Comparison of ENCODE assay signal across 29 mouse cellular contexts in genomic region chr16:84864656-84865055, GRCm38 (mm10). TPM values are rescaled to one million over a fixed set of nuclear protein-coding genes. Genes with fewer than 3 reads are reported as not detected.
DNase-seq lines count a peak whose midpoint lies in the region; ATAC-seq and TF ChIP-seq lines count a peak whose summit lies in the region.
"Had no signal": no experiment of that assay in that cellular context is flagged by ENCODE, and none has a peak within 500 bp of the region (broad histone marks: within the 10 kb centered on the region; RNA-seq: fewer than 3 reads in every experiment).

No protein-coding gene starts in this region.

- no peak for TF ChIP-seq EP300 in MEL (IDR thresholded peaks at IDR 0.05; ENCODE audit: low read depth in 1 of 2, low read length in 2 of 2)

- no peak overlapping the region for H3K4me2 ChIP-seq in myocyte (ENCODE audit: low read depth)
- no peak overlapping the region for H3K4me2 ChIP-seq in forebrain, embryonic 13.5 days
- H3K4me2 ChIP-seq: embryonic facial prominence, embryonic 13.5 days; forebrain, embryonic 12.5 days; heart, embryonic 13.5 days; hindbrain, embryonic 14.5 days had no signal

- ATAC-seq in frontal cortex, adult (ENCODE audit: low TSS enrichment) = peak; percentile 38
- ATAC-seq in forebrain, embryonic 13.5 days = no peak
- ATAC-seq: forebrain, embryonic 16.5 days; hindbrain, postnatal 0 days; intestine, postnatal 0 days had no signal

- no peaks in the 10 kb centered on the region for H3K79me2 ChIP-seq in MEL (ENCODE audit: control insufficient read depth, insufficient read depth, low read length, poor library complexity)
- no peaks in the 10 kb centered on the region for H3K79me2 ChIP-seq in myocyte (ENCODE audit: control insufficient read depth, insufficient read depth)

- WGBS in forebrain, embryonic 13.5 days = 91% methylated on average over 8 of the region's 8 CpGs

- H3K27ac ChIP-seq in MEL (ENCODE audit: control insufficient read depth, low read depth, low read length) = no peak overlapping the region
- H3K27ac ChIP-seq in forebrain, embryonic 13.5 days = no peak overlapping the region
- H3K27ac ChIP-seq: embryonic facial prominence, embryonic 10.5 days; embryonic facial prominence, embryonic 13.5 days; forebrain, embryonic 12.5 days; heart, adult 2 months; heart, embryonic 10.5 days; heart, embryonic 13.5 days; hindbrain, embryonic 14.5 days; hindbrain, postnatal 0 days had no signal

- H3K36me3 ChIP-seq in MEL (ENCODE audit: control insufficient read depth in 1 of 2, insufficient read depth in 2 of 2, low read length in 2 of 2) = peaks cover 2 to 3% of the 10 kb centered on the region in 2 experiments; a peak in 3 of 4 replicates
- peaks cover 6% of the 10 kb centered on the region for H3K36me3 ChIP-seq in myocyte (ENCODE audit: control insufficient read depth, insufficient read depth)
- H3K36me3 ChIP-seq in forebrain, embryonic 13.5 days (ENCODE audit: poor library complexity, severe bottlenecking) = peaks cover 37% of the 10 kb centered on the region

- H3K27me3 ChIP-seq in MEL (ENCODE audit: control insufficient read depth in 1 of 2, insufficient read depth in 2 of 2, low read length in 2 of 2) (no peaks in the 10 kb centered on the region), myocyte (ENCODE audit: control insufficient read depth, insufficient read depth, insufficient read length) (no peaks in the 10 kb centered on the region)
- H3K27me3 ChIP-seq in forebrain, embryonic 13.5 days = no peaks in the 10 kb centered on the region
- H3K27me3 ChIP-seq: embryonic facial prominence, embryonic 13.5 days; forebrain, embryonic 12.5 days; heart, embryonic 13.5 days had no signal

- TF ChIP-seq POLR2A in MEL (IDR thresholded peaks at IDR 0.05; ENCODE audit: control insufficient read depth in 1 of 2, insufficient read depth in 1 of 2, low read depth in 1 of 2, low read length in 2 of 2, poor library complexity in 1 of 2) (no peak), myocyte (IDR thresholded peaks at IDR 0.05; ENCODE audit: insufficient read length, low read depth) (no peak)

- DNase-seq in frontal cortex, postnatal 25 days (ENCODE audit: low spot score in 2 of 2) = no peak
- DNase-seq in MEL (ENCODE audit: low read depth, low spot score) = peak; percentile 22
- DNase-seq in layer of hippocampus, adult 11-12 months (ENCODE audit: low spot score) = no peak
- DNase-seq: adrenal gland, adult 2 months; adrenal gland, postnatal 14 days; cerebellum, adult 11-12 months; cerebellum, adult 8-10 months; cerebellum, postnatal 10 days; cerebellum, postnatal 36 days; embryo, embryonic 11 days; gastrocnemius, postnatal 10 days; gastrocnemius, postnatal 36 days; heart, adult 2 months; heart, postnatal 14 days; heart, postnatal 4 days had no signal

- H3K4me1 ChIP-seq in MEL (ENCODE audit: control insufficient read depth in 1 of 2, insufficient read depth in 2 of 2, low read length in 2 of 2) = no peaks in the 10 kb centered on the region
- H3K4me1 ChIP-seq in forebrain, embryonic 13.5 days = no peaks in the 10 kb centered on the region
- H3K4me1 ChIP-seq: embryonic facial prominence, embryonic 10.5 days; embryonic facial prominence, embryonic 13.5 days; forebrain, embryonic 12.5 days; heart, embryonic 10.5 days; heart, embryonic 13.5 days had no signal

- no peak for TF ChIP-seq CTCF in MEL (IDR thresholded peaks at IDR 0.05 in 2 of 3, conservative IDR thresholded peaks at IDR 0.05 in 1 of 3; ENCODE audit: control insufficient read depth in 1 of 3, insufficient read depth in 1 of 3, low read depth in 2 of 3, low read length in 3 of 3, poor library complexity in 1 of 3, severe bottlenecking in 1 of 3)

- no peak overlapping the region for H3ac ChIP-seq in myocyte (ENCODE audit: control insufficient read depth, insufficient read length)

- no peak for TF ChIP-seq RAD21 in MEL (IDR thresholded peaks at IDR 0.05; ENCODE audit: low read depth, low read length)

- H3K4me3 ChIP-seq in MEL (ENCODE audit: control insufficient read depth in 1 of 2, insufficient read depth in 1 of 2, low read depth in 2 of 2, low read length in 2 of 2) = no peak overlapping the region
- no peak overlapping the region for H3K4me3 ChIP-seq in myocyte
- no peak overlapping the region for H3K4me3 ChIP-seq in forebrain, embryonic 13.5 days
- H3K4me3 ChIP-seq: embryonic facial prominence, embryonic 10.5 days; embryonic facial prominence, embryonic 13.5 days; erythroblast, embryonic 14.5 days; forebrain, embryonic 12.5 days; heart, adult 2 months; heart, embryonic 10.5 days; heart, embryonic 13.5 days had no signal

- H3K9me3 ChIP-seq in MEL (replicated peaks; ENCODE audit: insufficient read depth, low read length) = no peaks in the 10 kb centered on the region
- no peaks in the 10 kb centered on the region for H3K9me3 ChIP-seq in forebrain, embryonic 13.5 days (replicated peaks)
- H3K9me3 ChIP-seq: embryonic facial prominence, embryonic 10.5 days; embryonic facial prominence, embryonic 13.5 days; forebrain, embryonic 12.5 days; G1E; heart, embryonic 10.5 days; heart, embryonic 13.5 days had no signal

- no peak overlapping the region for H3K9ac ChIP-seq in MEL (ENCODE audit: control insufficient read depth, low read depth, low read length, poor library complexity, severe bottlenecking)
- no peak overlapping the region for H3K9ac ChIP-seq in forebrain, embryonic 13.5 days
- H3K9ac ChIP-seq: embryonic facial prominence, embryonic 13.5 days; forebrain, embryonic 12.5 days; heart, embryonic 13.5 days; hindbrain, embryonic 14.5 days had no signal

TF ChIP-seq in MEL, 35 proteins besides CTCF, POLR2A, EP300 and RAD21:
- TF ChIP-seq ZC3H11A (IDR thresholded peaks at IDR 0.05; ENCODE audit: low read depth, low read length) = no peak
- no peak for TF ChIP-seq SMC3 (IDR thresholded peaks at IDR 0.05; ENCODE audit: low read depth, low read length)
- TF ChIP-seq USF1 (IDR thresholded peaks at IDR 0.05; ENCODE audit: low read depth, low read length) = peak; percentile 79
- no peak for TF ChIP-seq NELFE (IDR thresholded peaks at IDR 0.05; ENCODE audit: low read depth, low read length)
- TF ChIP-seq MEF2A (IDR thresholded peaks at IDR 0.05; ENCODE audit: extremely low read depth, insufficient replicate concordance, low read depth, low read length, poor library complexity, severe bottlenecking) = no peak
- no peak for TF ChIP-seq KAT2A (conservative IDR thresholded peaks at IDR 0.05; ENCODE audit: low read depth, low read length)
- no peak for TF ChIP-seq POLR2AphosphoS2 (IDR thresholded peaks at IDR 0.05; ENCODE audit: low read length)
- no peak for TF ChIP-seq NRF1 (IDR thresholded peaks at IDR 0.05; ENCODE audit: insufficient read depth, low read depth, low read length, poor library complexity, severe bottlenecking)
- peak; percentile 26; the same call in 1 of the 2 replicates for TF ChIP-seq GATA1 (IDR thresholded peaks at IDR 0.05; ENCODE audit: low read depth, low read length)
- TF ChIP-seq CHD2 (IDR thresholded peaks at IDR 0.05; ENCODE audit: low read length) = no peak
- TF ChIP-seq CHD1 (IDR thresholded peaks at IDR 0.05; ENCODE audit: low read depth, low read length) = no peak
- no peak for TF ChIP-seq ELF1 (IDR thresholded peaks at IDR 0.05; ENCODE audit: low read depth, low read length)
- no peak for TF ChIP-seq MAFK (IDR thresholded peaks at IDR 0.05; ENCODE audit: borderline replicate concordance, low read depth, low read length)

TF ChIP-seq in myocyte, 11 proteins besides CTCF, POLR2A, EP300 and RAD21:
- TF ChIP-seq USF1 (IDR thresholded peaks at IDR 0.05; ENCODE audit: low read depth) = peak; percentile 31
- no peak for TF ChIP-seq MYOG (IDR thresholded peaks at IDR 0.05; ENCODE audit: control insufficient read depth in 1 of 3, insufficient read depth in 1 of 3, insufficient read length in 2 of 3, low read depth in 2 of 3)

RNA-seq across cellular contexts. Expression of gene Atp5j, which starts 29.2 kb away (rescaled TPM):
- 178 and 191 TPM in 2 replicates for total RNA-seq in MEL (2012; rRNA removed)
- polyA plus RNA-seq in MEL (2012; ENCODE audit: insufficient read depth in 1 of 2, insufficient read length in 2 of 2, low read depth in 1 of 2, low replicate concordance in 2 of 2, missing spikeins in 1 of 2) = 100 to 1,000 TPM in 1 of 2 experiments, not detected in 1; 240 TPM
- polyA plus RNA-seq in myocyte (2012; fragmentation: generic; extraction: Trizol) = 361 TPM
- polyA plus RNA-seq in forebrain, embryonic 13.5 days (2015; fragmentation: Nextera tagmentation; extraction: Ambion mirVana) = 866 and 917 TPM in 2 replicates

RNA-seq across cellular contexts. Expression of gene Gabpa, which starts 29.9 kb away (rescaled TPM):
- total RNA-seq in MEL (2012; rRNA removed) = 29.2 and 34.7 TPM in 2 replicates
- polyA plus RNA-seq in MEL (2012; ENCODE audit: insufficient read depth in 1 of 2, insufficient read length in 2 of 2, low read depth in 1 of 2, low replicate concordance in 2 of 2, missing spikeins in 1 of 2) (10 to 100 TPM in 1 of 2 experiments, not detected in 1; 28.7 TPM), myocyte (2012; fragmentation: generic; extraction: Trizol) (10.3 TPM)
- 27.4 and 29.3 TPM in 2 replicates for polyA plus RNA-seq in forebrain, embryonic 13.5 days (2015; fragmentation: Nextera tagmentation; extraction: Ambion mirVana)
